Mouse (Mus musculus): Measurements from ENCODE around the gene Cox10. TPM values are rescaled to one million over a fixed set of nuclear protein-coding genes. Genes with fewer than 3 reads are reported as not detected.

Gene Cox10
- total RNA-seq, 2 experiments from 2014 or later = 27.7 to 28.2 TPM

DNA sequence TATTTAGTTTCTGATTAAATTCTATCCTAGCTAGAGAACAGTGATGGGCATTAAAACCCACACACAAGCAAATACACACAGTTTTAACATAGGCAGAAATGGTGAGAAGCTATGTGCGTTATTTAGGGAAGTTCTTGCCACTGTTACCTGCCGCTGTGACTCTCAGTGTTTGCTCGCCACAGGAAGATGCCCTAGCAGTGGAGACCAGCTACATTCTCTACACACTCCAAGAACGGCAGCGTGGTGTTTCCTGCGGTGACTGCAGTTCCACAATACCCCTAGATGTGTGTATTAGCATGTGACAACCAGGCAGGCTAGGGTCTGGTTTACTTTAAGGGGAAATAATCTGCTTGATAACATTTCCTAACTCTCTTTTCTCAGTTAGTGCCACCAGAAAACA is 64.0 kb downstream of the Cox10 start:
- intact Hi-C loops (cut with DNase I) = no loop called here
- DNase-seq (ENCODE audit: extremely low spot score in 1 of 2, low spot score in 2 of 2) = no peak

DNA sequence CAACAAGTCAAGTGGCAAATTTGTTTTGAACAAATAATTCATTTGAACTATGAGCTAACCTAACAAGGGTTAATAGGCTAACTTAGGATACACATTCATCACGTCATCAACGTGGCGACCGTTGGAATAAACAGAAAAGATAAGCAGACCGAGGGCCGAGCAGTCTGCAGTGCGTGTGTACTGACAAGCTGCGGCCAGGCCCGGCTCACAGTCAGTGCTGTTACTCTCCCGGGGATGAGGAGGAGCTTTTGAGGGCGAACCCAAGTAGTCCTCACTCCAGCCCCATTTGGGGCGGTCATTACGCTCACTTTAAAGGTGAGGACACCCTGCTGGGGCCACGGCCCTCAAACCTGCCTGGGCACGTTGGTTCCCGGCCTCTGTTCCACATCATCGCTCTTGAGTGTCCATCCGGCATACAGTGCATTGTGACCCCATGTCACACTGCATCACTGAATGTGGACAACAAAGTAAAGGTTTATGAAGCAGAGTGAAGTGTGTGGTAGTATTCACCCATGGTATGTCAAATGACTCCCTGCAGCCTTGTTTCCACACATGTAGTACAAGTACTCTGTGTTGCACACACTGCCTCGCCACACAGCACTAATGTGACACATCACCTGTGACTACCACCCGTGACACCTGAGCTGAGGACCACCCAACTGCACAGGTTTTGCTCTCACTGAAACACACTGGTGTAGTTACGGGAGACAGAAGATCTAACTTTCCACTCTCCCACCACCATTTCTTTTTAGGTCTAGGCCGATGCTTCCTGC is 68.4 kb downstream of the Cox10 start:
- DNase-seq (ENCODE audit: extremely low spot score in 1 of 2, low spot score in 2 of 2) = no peak
- intact Hi-C loops (cut with DNase I) = no loop called here

DNA sequence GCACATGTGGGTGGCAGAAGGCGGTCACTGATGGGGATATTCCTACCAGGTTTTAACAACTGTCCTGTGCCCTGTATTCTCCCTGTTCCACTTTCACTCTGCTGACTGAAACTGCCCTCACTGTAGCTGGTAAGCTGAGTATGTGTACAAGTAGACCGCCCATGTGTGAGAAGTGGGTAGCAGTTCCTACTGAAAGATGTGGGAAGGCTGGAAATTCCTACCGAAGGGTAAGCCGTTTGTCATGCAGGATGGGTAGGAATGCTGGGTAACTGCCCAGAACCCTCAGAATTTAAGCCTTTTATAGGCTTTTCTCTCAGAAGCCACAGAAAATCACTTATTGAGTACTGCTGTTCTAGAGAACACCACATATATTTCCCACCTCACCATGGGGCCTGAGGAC is 75.1 kb downstream of the Cox10 start:
- intact Hi-C loops (cut with DNase I) = no loop called here
- no peak for DNase-seq (ENCODE audit: extremely low spot score in 1 of 2, low spot score in 2 of 2)

DNA sequence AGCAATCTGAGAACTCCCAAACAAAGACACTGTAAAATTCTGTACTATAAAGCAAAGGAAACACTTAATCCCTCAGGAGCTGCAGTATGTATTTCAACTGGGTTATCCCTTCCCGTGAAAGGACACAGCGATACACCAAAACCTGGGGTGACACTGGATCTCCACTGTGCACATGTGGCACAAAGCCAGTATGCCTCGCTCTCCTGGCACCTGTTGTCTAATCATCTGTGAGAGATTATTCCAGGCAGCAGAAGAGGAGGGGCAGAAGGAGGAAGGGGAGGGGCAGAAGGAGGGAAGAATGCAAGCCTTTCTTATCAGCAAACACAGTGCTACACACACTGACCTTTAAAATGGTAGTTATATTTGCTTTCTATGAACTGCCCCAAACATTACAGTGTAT is 75.8 kb downstream of the Cox10 start:
- intact Hi-C loops (cut with DNase I) = no loop called here
- no peak for DNase-seq (ENCODE audit: extremely low spot score in 1 of 2, low spot score in 2 of 2)

DNA sequence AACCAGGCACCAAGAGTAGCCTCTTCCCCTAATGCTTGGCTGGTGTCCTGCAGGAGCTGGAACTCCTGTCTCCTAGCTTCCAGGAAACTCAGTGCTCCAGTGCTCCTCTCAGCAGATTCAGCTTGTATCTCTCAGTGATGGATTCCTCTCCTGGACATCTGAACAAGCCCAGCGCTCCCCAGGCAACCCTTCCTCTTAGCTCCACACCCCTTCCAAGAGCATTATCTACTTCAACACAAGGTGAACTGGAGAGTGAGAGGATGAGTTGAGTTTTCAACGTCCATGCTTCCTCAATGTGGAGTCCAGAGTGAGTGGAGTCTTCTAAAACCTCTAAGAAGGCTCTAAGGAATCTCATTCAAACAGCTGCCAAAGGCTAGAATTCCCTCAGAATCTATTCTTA is 76.6 kb downstream of the Cox10 start:
- DNase-seq (ENCODE audit: extremely low spot score in 1 of 2, low spot score in 2 of 2) = no peak
- intact Hi-C loops (cut with DNase I) = no loop called here

DNA sequence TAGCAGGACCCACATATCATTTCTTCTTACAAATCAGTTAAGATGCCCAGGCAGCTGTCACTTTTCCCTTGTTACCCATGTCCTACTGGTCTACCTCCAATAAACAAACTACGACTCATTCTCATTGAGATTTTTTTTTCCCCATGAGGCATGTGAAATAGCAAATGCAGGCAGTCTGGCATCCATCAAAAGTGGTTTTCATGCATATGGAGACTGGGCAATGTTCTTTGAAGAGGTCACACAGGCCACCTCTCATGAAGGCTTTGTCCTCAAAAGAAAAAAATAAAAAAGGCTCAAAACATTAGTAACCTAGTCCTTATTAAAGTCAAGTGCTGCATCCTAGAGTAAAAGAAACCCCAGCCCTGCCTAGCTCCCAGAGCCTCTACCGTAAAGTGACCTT is 78.2 kb downstream of the Cox10 start:
- intact Hi-C loops (cut with DNase I) = no loop called here
- no peak for DNase-seq (ENCODE audit: extremely low spot score in 1 of 2, low spot score in 2 of 2)

DNA sequence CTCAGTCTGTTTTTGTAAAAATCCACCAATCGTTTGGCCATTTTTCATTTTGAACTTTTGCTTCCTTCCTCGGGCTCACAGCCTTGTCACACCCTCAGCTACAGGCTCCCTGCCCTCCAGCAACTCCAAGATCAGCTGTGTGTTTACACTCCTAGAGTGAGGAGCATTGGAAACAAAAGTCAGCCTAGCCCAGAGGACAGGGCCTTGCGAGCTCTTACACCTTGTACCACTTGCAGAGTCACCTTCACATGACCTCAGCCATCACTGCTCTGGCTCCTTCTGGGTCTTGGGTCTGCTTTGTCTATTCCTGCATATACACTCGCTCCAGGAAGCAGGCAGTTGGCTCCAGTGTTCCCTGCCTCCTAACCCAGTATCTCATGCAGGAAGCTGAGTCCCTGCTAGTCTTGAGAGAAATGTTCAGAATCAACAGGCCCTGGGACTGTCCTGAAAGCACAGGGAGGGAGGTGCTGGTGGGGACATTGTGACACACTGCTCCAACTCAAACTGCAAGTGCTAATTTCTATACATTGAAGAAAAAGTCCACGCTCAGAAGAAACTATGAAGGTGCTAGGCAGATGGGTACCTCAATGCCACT is 79.0 kb downstream of the Cox10 start:
- intact Hi-C loops (cut with DNase I) = no loop called here
- no peak for DNase-seq (ENCODE audit: extremely low spot score in 1 of 2, low spot score in 2 of 2)

DNA sequence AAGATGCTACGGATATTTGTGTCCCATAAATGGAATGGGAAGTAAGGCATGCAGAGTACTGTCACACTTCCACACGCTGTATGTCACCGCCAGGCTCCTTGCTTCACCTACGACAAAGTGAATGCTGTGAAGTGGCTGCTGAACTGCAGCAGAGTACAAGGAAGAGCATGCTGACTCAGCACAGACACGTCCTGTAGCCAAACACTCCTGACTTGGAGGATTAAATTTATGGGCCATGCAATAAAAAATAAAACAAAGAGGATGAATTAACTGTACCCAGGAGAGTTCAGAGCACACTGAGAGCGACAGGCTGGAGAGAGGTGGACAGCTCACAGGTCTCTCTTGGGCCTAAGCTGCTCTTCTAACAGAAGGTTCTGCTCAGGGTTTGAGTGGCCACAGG is 79.8 kb downstream of the Cox10 start:
- intact Hi-C loops (cut with DNase I) = no loop called here
- no peak for DNase-seq (ENCODE audit: extremely low spot score in 1 of 2, low spot score in 2 of 2)

DNA sequence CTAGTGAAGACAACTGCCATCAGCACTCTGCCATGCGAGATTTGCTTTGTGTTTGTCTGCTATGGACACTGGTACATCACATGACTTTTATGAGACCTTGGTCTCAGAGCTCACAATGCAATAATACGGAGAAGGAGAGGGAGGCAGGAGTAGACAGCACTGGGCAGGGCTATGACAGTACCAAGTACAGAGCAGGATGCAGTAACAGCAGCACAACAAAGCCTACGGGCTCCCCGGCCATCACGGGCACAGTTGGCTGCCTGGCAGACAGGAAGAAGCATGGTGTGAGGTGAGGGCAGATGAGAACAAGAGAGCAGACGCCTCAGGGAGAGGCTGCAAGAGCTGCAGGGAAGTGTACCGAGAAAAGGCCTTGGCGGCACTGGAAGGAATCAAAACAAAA is 87.3 kb downstream of the Cox10 start:
- intact Hi-C loops (cut with DNase I) = no loop called here
- DNase-seq (ENCODE audit: extremely low spot score in 1 of 2, low spot score in 2 of 2) = no peak

DNA sequence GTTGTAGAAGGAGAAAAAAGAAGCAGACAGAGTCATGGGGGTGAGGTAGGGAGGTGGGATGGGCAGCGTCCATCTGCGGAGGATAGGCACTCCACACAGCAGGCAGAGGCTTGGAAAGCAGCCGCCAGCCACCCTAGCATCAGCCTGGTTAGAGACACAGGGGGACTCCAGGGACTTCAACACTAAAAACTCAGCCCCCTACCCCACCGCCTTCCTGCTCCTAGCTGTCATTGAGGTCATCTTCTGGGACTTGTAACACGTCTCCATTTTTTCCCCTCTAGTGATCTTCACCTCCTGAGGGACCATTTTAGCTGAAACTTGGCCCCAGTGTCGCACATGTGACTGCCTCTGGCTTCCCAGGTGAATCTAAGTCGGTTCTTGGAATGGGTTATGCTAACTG is 88.5 kb downstream of the Cox10 start:
- no peak for DNase-seq (ENCODE audit: extremely low spot score in 1 of 2, low spot score in 2 of 2)
- intact Hi-C loops (cut with DNase I) = no loop called here

DNA sequence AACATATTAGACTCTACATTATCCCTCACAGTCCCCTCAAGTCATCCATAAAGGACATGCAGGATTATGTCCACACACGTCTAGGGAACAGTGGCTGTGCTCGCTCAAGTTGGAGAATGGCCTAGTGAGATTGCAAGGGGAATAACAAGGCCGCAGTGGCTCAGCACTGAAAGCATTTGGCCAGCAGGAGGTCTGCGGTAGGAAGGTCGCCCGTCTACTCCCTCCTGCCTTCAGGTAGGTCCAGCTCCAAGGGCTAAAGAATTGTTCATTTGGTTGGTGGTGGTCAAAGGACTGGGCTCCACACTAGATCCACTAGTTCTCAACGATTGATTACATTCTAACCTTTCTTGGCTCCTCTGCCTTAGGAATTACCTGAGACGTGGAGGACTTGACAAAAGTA is 89.0 kb downstream of the Cox10 start:
- intact Hi-C loops (cut with DNase I) = no loop called here

DNA sequence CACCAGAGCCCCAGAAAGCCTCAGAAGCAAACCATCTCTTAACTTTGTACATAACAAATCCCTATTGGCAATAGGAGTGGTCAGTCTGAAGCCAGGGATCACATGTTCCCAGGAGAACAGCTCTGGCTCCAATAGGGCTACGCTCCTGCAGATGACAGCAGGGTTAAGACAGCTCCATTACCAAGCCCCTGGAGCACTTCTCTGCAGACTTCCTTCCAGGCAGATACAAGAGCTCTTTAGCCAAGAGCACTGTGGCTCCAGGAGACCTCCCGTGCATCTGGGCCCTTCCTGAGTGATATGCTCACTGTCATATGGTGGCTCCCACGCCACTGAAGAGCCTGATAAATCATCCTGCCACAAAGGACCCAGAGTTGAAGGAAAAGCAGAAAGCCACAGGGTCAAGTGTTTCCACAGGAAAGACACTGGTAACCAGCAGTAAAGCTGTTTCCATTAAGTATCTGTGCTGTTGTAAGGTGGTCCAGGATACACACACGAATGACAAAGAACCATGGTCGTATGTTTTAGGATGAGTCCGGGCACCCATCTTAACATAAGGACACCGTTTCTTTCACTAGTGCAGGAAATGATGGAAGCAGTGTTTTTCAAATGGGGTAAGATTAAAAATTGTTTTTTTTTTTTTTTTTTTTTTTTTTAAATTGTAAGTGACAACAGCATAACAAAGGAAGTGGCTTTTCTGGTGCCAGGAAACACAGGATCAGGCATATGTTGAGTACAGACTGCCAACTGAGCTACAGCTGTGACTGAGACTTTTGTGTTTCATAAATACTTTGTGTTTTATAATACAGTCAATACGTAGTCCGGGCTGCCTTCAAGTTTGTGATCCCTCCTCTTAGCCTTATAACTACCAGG is 90.0 kb downstream of the Cox10 start:
- DNase-seq (ENCODE audit: extremely low spot score in 1 of 2, low spot score in 2 of 2) = no peak
- intact Hi-C loops (cut with DNase I) = loop anchor here (5.0 kb wide), 1 partner anchor 653 kb away; no protein-coding TSS in a partner anchor

More for the DNA sequence above, 89.0 kb downstream of the Cox10 start:
- no peak for DNase-seq (ENCODE audit: extremely low spot score in 1 of 2, low spot score in 2 of 2)

DNA sequence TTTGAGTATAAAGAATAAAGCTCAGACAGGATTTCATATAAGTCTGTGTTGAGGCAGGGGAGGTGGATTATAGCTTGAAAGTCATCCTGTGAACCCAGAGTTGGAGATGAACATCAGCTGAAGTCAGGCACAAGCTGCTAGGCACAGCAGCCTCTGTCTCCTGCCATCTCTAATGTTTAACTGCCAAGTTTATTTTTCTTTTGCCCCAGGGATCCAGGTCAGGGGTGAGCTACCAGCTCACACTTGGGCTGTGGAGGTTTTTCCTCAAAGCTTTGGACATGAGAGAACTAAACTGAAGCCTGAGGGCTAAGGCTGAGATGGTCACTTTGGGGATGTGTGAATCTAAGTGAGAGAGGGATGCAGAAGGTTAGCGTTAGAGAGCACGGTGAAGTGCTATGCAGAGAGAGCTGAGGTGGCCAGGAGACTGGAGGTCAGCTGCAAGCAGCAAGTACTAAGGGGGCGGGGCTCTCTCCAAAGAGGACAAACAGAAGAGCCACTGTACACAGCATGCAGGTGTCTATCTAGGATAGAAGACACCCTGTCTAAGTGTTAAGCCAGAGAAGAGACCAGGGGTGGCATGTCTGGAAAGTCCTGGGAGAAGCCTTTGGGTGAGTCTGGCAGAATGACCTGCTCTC is 91.1 kb downstream of the Cox10 start:
- DNase-seq (ENCODE audit: extremely low spot score in 1 of 2, low spot score in 2 of 2) = no peak
- intact Hi-C loops (cut with DNase I) = loop anchor here (5.0 kb wide), 1 partner anchor 654 kb away; no protein-coding TSS in a partner anchor

DNA sequence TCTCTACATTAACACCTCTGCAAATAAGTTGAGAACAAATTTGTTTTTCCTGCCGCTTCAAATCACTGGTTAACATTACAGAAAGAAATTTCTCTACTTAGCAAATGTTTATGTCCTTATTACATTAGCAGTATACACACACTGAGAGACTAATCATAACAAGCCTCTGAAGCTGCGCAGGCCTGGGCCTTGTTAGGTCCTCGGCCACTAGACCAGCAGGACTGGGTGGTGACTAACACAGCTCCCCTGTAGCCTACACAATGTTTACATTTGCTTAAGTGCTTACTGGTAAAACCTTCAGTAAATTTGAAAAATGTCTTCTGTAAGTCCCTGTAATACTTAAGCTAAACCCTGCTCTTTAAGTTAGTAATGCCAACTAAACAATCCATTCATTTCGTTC is 92.6 kb downstream of the Cox10 start:
- DNase-seq (ENCODE audit: extremely low spot score in 1 of 2, low spot score in 2 of 2) = no peak
- intact Hi-C loops (cut with DNase I) = loop anchor here (5.0 kb wide), 1 partner anchor 656 kb away; no protein-coding TSS in a partner anchor

DNA sequence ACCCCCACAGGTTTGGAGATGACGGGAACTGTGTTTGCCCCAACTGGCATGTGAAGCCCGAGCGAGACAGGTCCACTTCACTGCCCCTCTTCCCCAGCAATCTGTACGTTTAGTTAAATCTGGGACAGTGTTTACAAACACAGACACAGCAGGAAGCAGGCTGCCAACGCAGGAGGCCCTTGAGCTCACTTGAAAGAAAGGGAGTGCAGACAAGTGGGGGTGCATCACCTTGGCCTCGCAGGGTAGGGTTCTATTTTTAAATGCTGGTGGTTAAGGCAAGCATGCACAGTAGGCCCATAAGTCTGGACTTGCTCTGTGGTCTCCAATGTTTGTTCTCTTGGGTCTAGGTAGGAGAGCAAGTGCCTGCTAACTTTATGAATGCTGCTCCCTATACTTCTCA is 93.8 kb downstream of the Cox10 start:
- no peak for DNase-seq (ENCODE audit: extremely low spot score in 1 of 2, low spot score in 2 of 2)

DNA sequence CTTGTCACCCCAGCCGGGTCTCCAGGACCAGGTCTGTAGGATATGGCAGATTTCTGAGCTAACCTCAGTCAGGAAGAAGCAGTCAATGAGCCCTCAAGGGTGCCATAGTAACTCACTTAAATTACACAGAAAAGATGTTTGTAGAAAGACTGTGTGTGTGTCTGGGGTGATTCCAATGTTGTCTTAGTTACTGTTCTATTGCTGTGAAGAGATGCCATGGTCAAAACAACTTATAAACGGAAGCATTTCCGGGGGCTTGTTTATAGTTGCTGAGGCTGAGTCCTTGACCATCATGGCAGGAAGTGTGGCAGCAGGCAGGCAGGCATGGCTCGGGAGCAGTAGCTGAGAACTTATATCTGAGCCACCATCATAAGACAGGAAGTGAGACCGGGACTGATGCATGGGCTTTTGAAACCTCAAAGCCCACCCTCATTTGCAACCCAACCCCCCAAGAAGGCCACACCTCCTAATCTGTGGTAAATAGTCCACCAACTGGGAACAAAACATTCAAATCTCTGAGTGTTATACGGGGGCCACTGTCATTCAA is 94.6 kb downstream of the Cox10 start:
- intact Hi-C loops (cut with DNase I) = loop anchor here (5.0 kb wide), 1 partner anchor 658 kb away; no protein-coding TSS in a partner anchor
- no peak for DNase-seq (ENCODE audit: extremely low spot score in 1 of 2, low spot score in 2 of 2)

More for the DNA sequence above, 93.8 kb downstream of the Cox10 start:
- intact Hi-C loops (cut with DNase I) = loop anchor here (5.0 kb wide), 1 partner anchor 657 kb away; no protein-coding TSS in a partner anchor

DNA sequence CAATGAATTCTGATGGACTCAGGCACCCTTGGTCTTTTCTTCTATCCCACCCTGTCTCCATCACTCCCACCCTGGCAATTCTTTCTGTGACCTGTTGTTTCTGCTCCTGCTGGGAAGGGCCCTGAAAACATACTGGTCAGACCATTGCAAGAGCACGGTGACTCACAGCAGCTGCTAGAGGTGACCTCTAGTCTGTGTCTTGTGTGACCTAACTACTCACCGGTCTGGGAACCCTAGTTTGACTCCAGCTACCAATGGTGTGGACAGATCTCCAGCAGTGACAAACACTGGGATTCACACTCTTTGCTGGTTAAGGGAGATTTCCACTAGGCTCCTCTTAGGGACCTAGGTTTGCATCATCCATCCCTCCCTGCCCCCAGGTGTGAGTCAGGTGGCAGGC is 101.5 kb downstream of the Cox10 start:
- DNase-seq (ENCODE audit: extremely low spot score in 1 of 2, low spot score in 2 of 2) = no peak
- intact Hi-C loops (cut with DNase I) = no loop called here

DNA sequence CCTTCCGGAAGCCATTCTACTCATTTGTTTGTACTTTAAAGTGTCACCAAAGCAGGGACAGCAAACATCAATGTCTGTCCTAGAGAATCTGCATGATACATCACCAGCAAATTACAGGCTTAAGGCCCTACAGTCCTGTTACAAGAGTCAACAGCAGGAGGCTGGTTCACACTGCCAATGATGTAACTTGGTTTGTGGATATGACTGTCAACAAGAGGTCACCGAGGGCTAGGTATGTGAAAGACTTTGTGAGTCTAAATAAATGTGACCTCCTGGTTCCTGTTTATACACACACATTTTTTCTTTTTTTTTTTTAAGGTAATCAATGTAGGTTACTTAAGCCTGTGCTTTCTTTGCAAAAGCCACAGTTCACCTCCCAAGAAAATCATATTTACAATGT is 102.5 kb downstream of the Cox10 start:
- intact Hi-C loops (cut with DNase I) = no loop called here
- DNase-seq (ENCODE audit: extremely low spot score in 1 of 2, low spot score in 2 of 2) = no peak

Measured in left cerebral cortex, postnatal 10 days (tissue).